Mouse (Mus musculus) gonadal fat pad, adult 2 months (tissue): ENCODE measurements around the gene Arhgef28. TPM values are rescaled to one million over a fixed set of nuclear protein-coding genes. Genes with fewer than 3 reads are reported as not detected.

ENCODE experiments used
- DNase-seq: peaks from one replicate; pipeline ENCODE4 v3.0.0-alpha.2; 2012; ENCODE audit warnings: low read depth
- polyA plus RNA-seq: library from polyadenylated mRNA; depleted of rRNA; stranded (reverse); fragments of >200 nt; gene quantifications from 2 replicates; pipeline ENCODE4 v1.2.3, GENCODE M21; 2012

Arhgef28 gene
- polyA plus RNA-seq, 1 experiment: 25.7 TPM

GRCm38 (mm10) chr13:97966077-97966476 lies 240.2 kb downstream of the Arhgef28 start:
- DNase-seq: no peak

- DNase-seq: no peak
Measured at GRCm38 (mm10) chr13:97964892-97965424, 241.3 kb downstream of the Arhgef28 start.

GRCm38 (mm10) chr13:97960142-97960541 lies 246.1 kb downstream of the Arhgef28 start:
- no peak for DNase-seq

- DNase-seq: no peak
Measured at GRCm38 (mm10) chr13:97959394-97959888, 246.8 kb downstream of the Arhgef28 start.

DNA sequence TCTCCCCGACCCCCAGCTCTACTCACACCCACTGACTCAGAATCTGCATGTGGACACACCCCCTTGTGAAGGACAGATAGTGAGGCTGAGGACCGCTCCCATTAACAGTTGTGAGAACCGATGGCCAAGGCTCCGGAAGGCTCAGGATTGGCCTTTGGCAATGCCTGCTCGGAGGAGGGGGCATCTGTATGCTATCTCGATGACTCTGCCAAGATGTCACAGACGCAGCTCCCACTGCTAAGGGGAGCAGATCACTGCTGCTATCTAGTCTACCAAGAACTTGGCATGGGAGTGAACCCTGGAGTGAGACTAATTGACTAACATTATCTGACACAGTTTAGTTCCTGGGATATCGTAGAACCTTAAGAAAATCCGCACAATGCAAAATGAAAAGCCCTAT lies 250.5 kb downstream of the Arhgef28 start:
- DNase-seq: no peak

DNA sequence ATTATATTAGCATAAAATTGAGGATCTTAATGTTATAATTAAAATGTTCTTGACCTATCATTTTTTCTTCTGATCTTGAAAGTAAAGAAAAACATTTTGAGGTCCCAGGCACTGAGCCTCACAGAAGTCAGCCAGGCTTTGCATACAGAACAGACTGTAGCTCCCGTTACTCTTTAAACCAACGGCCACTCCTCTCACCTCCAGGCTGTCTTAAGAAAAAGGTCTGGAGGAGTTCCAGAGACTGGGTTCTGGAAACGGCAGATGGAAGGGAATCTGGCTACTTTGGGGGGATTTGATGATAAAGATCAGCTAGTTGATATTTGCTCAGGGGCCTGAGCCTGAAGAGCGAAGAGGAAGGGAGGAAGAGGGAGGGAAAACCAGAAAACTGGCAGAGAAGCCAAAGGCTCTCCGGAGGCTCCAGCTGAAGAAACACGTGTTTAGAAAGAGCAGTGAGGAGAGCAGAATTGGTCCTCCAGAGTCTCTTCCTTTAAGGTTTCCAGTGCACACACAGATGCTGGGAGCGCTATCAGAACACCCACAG lies 251.2 kb downstream of the Arhgef28 start:
- DNase-seq: no peak

- DNase-seq: no peak
Measured at GRCm38 (mm10) chr13:97954051-97954450, 252.2 kb downstream of the Arhgef28 start.

DNA sequence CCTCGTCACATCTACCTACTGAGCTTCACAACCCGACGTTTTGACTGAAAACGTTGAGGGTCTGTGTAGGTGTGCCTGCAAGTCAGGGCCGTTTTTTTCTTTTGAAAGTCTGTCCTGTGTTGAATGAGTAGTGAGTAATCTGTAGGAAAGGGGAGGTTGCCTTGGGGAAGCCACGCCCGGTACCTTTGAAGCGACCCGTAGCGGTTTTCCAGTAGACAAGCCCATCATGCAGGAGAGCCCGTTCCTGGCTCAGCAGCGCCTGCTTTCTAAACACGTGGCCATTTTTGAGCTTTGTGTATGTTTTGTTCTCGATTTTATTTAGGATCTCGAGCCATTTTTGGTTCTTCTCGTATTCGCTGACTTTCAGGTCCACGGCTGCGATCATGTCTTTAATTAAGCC lies 252.7 kb downstream of the Arhgef28 start:
- DNase-seq: no peak

DNA sequence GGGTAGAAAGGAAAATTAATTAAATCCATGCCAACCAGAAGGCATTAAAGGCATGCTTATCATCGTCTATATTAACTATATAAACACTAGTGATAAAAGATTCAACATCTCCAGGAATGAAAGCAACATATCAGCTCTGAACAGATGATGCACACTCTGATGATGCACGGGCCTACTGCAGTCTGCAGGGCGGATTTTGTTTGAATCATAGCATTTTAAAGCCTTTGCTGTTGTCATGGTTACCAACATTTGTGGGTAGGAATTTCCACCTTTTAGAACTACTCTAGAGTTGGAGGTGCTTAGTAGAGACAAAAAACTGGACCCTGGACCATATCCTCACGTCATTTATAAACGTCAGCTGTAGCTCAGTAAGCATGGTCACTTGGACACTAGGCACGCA lies 257.4 kb downstream of the Arhgef28 start:
- DNase-seq: no peak

DNA sequence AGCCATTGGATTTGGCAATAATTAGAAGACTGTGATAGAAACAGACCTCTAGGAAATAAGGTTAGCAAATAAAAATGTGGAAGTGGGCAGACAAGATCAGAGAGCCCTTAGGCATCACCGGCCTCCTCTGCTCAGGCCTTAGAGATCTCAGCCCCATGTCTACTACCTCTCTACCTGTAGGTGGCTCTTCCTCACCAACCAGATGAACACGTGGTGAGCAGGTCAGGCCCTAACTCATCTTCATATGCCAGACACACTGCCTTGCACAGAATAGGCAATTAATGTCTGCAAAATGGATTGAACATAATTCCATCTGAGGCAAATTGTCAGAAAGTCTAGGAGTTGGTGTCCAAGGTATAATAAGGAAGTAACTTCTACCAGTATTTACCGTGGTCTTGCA lies 258.6 kb downstream of the Arhgef28 start:
- no peak for DNase-seq

DNA sequence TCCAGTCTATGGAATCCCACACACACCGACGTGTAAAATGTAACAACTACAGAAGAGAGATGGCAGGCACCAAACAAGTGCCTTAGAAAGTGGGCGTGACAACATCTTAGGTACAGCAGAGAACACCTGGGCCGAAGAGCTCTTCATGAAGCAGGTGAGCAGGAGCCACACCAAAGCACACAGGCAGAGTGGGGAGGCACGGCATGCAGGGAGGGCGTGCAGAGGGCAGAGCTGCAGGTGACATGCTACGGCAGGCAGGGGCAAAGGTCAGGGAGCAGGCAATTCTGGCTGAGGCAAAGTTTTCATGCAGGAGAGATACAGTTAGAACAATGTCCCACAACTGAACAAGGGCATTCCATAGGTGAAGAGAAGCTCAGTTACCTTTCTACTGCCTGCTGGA lies 259.8 kb downstream of the Arhgef28 start:
- DNase-seq: no peak

GRCm38 (mm10) chr13:97941909-97942680 lies 264.1 kb downstream of the Arhgef28 start:
- DNase-seq: no peak

DNA sequence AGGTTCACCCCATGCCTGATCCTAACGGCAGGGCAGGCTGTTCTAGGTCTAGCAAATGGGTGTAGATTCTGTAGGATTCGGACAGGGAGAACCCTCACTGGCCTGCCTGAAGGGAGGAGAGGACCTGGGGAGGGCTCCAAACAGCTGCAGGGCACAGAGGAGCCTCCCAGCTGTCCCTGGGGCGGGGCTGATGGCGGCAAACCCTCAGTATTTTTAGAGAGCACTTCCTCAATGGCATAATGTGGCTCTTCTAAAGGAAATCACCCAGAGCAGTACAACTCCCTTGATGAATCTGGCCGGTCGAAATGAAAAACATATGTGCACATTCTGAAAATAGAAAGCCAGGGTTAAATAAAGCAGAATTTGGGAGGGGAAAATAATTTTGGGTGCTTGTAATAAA lies 265.1 kb downstream of the Arhgef28 start:
- DNase-seq: no peak

DNA sequence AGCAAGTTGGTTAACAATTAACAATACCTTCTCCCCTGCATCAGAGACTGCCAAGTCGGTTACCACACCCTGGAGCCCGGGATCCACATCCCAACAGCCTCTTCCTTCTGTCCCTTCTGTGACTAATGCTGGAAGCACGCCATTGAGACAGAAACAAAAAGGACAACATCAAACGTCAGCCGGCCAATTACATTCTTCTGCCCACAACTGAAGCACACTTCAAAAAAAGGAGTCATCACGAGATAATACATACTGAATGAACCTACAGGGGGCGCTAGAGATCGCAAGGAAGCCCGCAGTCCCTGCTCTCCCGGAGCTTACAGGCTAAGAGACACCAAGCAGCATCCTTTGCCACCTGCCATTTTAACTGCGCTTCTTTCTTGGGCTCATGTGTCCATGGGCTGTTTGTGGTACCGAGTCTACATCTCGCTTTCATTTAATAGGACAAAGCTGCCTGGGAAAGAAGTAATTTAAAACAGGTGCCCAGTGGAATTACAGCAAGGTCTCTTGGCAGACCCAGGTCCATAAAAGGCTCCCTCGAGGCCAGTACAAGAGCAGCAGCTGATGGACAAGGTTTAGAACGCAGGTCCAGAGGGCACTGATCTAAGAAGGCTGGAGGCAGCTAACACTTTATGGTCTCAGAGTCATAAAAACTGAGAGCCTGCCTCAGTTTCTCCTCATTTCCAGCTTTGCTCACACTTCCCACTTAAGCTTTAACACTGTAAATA lies 266.6 kb downstream of the Arhgef28 start:
- DNase-seq: no peak

DNA sequence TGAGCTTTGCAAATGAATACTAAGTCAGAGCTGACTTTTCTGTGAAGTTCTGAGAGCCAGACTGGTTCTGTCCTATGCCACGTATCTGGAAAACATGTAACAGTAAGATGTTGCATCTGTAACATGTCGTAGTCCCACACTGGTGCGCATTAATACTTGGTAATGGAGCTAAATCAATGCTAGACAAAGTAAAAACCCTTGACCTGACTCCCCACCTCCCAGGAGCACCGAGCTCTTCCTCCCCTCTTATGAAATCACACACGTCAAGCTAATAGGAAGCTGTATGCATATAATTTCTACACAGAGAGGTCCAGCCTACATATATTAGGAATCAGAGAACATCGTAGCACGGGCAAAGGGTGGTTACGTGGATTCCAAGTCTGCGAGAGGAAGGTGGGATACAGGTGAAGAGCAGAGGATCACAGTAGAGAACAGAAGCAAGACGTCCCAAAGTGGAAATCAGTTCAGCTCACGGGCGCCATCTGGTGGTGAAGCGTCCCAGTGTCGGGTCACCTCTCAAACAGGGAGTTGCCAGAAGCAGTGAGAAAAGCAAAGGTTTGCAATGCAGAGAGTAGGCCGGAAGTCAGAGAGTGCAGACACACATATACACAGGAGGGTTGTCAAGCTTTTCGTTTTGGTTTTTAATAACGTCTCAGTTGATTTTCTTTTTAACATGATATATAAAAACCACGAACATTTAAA lies 267.5 kb downstream of the Arhgef28 start:
- no peak for DNase-seq

DNA sequence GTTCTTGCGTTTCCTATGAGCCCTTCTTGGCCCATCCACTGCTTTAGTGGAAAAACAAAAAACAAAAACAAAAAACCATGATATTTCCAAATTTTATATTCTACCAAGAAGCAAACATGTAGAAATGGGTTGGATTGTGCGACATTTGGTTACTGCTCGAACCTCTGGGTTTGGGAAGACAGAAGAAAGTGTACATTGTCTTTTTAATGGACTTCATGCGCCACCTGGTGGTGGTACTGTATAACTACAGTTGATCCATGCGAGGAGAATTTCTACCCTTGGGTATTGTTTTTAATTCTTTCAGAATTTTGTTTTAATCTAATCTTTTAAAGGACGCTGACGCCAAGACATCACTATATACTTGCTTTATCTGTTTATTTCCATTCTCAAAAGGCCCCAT lies 268.3 kb downstream of the Arhgef28 start:
- DNase-seq: no peak

DNA sequence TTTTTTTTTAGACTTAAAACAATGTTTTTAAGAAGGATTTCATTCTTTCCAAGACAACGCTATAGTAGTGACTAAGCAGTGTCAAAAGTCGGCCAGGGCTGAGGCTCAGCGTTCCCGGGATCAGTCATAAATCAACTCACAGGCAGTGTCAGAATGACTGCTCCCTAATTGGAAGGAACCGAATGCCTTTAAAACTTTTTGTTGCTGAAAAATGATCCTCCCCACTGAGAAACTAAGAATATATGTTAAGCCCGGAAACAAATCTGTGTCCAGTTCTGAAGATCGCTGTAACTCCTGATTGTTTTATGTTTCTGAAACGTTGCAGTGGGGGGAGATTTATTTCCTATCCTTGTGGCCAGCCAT lies 278.1 kb downstream of the Arhgef28 start:
- no peak for DNase-seq

DNA sequence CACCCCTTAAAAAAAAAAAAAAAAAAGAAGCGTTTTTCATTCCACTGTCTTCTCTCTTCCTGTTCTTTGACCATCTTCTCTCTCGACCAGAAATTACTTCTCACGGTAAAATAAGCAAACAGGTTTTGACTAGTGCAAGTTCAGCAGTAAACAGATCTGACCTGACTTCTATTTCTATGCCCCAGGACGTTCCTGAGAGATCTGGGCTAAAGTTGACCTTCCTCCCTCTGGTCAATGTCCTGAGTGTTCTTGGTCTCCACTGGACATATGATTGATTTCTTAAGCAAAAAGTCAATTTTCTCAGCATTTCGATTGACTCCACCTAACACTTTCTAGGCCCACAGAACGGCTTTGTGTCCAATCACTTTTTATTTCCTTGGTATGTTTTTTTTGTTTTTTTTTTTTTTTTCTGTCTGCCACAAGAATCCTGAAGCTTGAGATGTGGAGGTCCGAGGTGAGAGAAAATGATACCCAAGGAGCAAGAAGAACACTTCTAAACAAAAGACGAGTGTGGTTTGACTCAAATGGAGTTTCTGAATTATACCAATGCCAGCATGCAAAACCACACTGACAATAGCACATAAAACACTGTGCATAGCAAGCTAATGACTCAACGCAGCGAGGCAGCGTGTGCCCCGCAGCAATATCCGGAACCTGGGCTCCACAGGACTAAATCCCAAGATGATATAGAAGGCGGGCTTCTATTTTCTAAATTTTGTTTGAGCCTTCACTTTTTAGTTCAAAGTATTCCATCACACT lies 278.7 kb downstream of the Arhgef28 start:
- no peak for DNase-seq

DNA sequence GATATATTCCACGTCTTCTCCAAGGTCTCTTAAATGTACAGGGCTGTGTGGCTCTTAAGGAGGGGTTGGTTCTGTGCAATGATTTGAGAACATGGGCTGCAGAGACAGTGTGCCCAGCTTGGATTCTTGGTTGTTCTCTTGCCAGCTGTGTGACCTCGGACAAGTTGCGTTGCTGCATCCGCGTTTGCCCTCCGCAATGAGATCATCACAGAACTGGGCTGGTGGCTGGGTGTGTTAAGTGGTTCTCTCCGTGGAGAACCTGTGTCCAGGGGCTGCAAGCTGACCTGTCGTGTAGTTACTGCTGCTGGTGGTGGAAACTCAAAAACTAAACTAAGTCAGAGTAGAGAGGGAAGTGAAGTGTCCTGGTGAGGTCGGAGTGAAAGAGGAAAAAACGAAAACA lies 279.9 kb downstream of the Arhgef28 start:
- DNase-seq: no peak

DNA sequence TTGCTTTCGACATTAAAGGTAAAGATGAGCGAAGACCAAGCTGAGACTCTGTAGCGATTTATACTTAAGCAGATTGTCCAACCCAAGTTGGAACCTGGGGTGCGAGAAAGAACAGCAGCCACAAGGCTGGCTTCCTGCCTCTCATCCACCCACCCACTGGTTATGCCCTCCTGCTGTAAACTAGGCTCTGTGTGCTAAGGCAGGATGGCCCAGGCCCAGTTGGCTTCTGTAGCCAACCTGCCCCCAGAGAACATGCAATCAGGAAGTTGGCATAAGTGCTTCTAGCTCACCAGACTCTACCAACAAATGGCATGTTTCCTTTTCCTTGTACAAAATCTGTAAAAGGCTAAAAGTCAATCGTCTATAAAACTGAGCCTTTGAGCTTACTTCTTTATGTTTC lies 283.2 kb downstream of the Arhgef28 start:
- peak; percentile 72 for DNase-seq

- DNase-seq: no peak
Measured at GRCm38 (mm10) chr13:97919590-97919989, 286.6 kb downstream of the Arhgef28 start.
